Mouse (Mus musculus) cerebellum, adult 2 months (tissue): ENCODE measurements at regions not wholly inside any gene's neighbourhood (a gene's known extent, or its start where the extent isn't known, plus 50 kb on each side); places are given as distances from the start of the nearest gene placed in this dataset.

Source experiments
- CTCF ChIP-seq: fragments of 200-500 bp; IDR thresholded peaks from 2 replicates; pipeline ENCODE4 v1.5.1; 2011; ENCODE audit warnings: low read depth, mild to moderate bottlenecking, control low read depth, low read length, moderate library complexity, borderline replicate concordance; ENCODE audit not compliant: insufficient read depth
- POLR2A ChIP-seq: fragments of 200-500 bp; IDR thresholded peaks from 2 replicates; pipeline ENCODE4 v1.6.1; 2011; ENCODE audit warnings: low read length, control low read depth, borderline replicate concordance; ENCODE audit not compliant: insufficient read depth

DNA sequence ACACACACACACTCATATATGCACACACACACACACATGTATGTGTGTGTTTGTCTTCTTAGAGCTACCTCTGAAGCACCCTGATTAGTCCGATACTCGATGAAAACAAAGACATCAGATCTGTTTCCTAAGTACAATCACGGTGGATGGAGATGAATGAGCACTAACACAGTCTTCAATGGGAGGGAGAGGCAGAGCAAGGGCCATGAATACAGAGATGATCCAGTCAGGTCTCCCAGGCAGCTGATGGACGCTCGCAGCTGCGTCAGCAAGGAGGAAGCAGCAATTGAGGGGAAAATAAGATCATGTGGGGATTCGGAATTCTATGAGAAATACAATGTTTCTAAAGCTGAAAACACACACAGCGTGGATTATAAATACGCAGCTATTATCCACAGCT lies 73.6 kb upstream of the Bace2 start:
- TF ChIP-seq CTCF: no peak
- TF ChIP-seq POLR2A: no peak
